Mouse (Mus musculus): ENCODE results near the gene Bcs1l. TPM values are rescaled to one million over a fixed set of nuclear protein-coding genes. Genes with fewer than 3 reads are reported as not detected.

Gene Bcs1l
- total and polyA plus RNA-seq, 3 experiments: 27.7 to 35.0 TPM; not detected in 1

DNA sequence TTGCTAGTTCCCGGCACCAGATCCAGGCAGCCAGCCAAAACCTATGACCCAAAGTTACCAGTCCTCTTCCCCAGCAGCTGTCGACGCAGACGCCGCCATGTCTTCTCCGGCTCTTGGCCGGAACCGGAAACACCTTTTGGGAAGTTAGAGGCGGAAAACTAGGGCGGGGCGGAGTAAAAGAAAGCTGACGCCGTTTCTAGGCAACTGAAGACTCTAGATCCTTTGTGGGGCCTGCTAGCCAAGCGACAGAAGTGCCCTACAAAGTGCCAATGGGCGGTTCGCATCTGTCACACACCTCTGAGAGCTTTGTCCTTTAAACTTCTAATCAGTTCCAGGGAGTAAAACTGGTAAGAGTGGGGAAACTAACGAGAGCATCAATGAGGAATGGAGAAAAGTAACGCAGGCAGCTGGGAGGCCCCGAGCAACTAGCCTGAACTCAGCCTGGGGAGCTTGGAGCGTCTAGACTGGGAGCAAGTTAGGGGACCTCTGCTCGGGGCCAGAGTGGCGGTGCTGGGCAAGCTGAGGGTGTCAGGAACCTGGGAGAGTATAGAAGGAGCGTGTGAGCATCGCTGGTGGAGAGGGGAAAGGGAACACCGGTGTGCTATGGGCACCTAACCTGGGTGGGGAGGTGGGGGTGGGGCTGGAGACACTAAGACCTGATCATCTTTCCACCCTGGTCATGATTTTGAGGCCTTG lies 13.3 kb downstream of the Bcs1l start, which contains the start of the genes Rnf25 and Stk36 (continued):
- TF ChIP-seq HCFC1 (IDR thresholded peaks at IDR 0.05; ENCODE audit: low read depth, low read length) (peak; percentile 87), E2F4 (IDR thresholded peaks at IDR 0.05; ENCODE audit: borderline replicate concordance, low read depth, low read length) (no peak), MYB (IDR thresholded peaks at IDR 0.05; ENCODE audit: low read depth, low read length) (no peak), POLR2A (IDR thresholded peaks at IDR 0.05; ENCODE audit: control insufficient read depth in 1 of 2, insufficient read depth in 1 of 2, low read depth in 1 of 2, low read length in 2 of 2, poor library complexity in 1 of 2) (peak; percentile 91 to 97; a peak in 3 of 4 replicates), NRF1 (IDR thresholded peaks at IDR 0.05; ENCODE audit: insufficient read depth, low read depth, low read length, poor library complexity, severe bottlenecking) (no peak), RCOR1 (IDR thresholded peaks at IDR 0.05; ENCODE audit: low read depth, low read length) (no peak), CHD1 (IDR thresholded peaks at IDR 0.05; ENCODE audit: low read depth, low read length) (no peak), NELFE (IDR thresholded peaks at IDR 0.05; ENCODE audit: low read depth, low read length) (peak; percentile 96), EP300 (IDR thresholded peaks at IDR 0.05; ENCODE audit: low read depth in 1 of 2, low read length in 2 of 2) (no peak), MAX (IDR thresholded peaks at IDR 0.05; ENCODE audit: low read length) (no peak), ZKSCAN1 (IDR thresholded peaks at IDR 0.05; ENCODE audit: low read depth, low read length) (no peak), TBP (IDR thresholded peaks at IDR 0.05; ENCODE audit: low read depth, low read length) (peak; percentile 78; the same call in 1 of the 2 replicates), ZC3H11A (IDR thresholded peaks at IDR 0.05; ENCODE audit: low read depth, low read length) (no peak), MAZ (IDR thresholded peaks at IDR 0.05; ENCODE audit: low read depth, low read length) (no peak), MEF2A (IDR thresholded peaks at IDR 0.05; ENCODE audit: extremely low read depth, insufficient replicate concordance, low read depth, low read length, poor library complexity, severe bottlenecking) (no peak), ETS1 (IDR thresholded peaks at IDR 0.05; ENCODE audit: low read depth, low read length) (no peak), UBTF (IDR thresholded peaks at IDR 0.05; ENCODE audit: borderline replicate concordance, insufficient read depth, low read depth, low read length) (no peak), POLR2AphosphoS2 (IDR thresholded peaks at IDR 0.05; ENCODE audit: low read length) (peak; percentile 96), SMC3 (IDR thresholded peaks at IDR 0.05; ENCODE audit: low read depth, low read length) (no peak), MAFK (IDR thresholded peaks at IDR 0.05; ENCODE audit: borderline replicate concordance, low read depth, low read length) (no peak)

DNA sequence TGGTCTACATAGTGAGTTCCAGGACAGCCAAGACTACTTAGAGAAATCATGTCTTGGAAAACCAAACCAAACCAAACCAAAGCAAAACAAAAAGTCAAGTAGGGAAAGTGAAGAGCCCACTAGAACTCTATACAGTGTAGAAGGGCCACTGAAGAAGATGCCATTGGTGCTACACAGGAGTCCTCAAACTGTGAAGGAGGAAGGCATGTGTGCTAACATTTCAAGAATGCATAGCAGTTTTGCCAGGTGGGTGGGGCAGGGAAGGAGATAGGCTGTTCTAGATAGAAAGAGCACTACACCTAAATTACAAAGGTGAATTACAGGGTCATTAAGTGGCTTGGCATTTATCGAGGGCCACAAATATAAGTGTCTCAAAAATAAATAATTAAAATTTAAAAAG lies 36.1 kb downstream of the Bcs1l start:
- Histone ChIP-seq H3K4me1 (ENCODE audit: control insufficient read depth in 1 of 2, insufficient read depth in 2 of 2, low read length in 2 of 2) (no peaks in the 10 kb centered on the region), H3K27ac (ENCODE audit: control insufficient read depth, low read depth, low read length) (no peak overlapping the region), H3K79me2 (ENCODE audit: control insufficient read depth, insufficient read depth, low read length, poor library complexity) (no peaks in the 10 kb centered on the region), H3K9ac (ENCODE audit: control insufficient read depth, low read depth, low read length, poor library complexity, severe bottlenecking) (no peak overlapping the region), H3K4me3 (ENCODE audit: control insufficient read depth in 1 of 2, insufficient read depth in 1 of 2, low read depth in 2 of 2, low read length in 2 of 2) (no peak overlapping the region), H3K36me3 (ENCODE audit: control insufficient read depth in 1 of 2, insufficient read depth in 2 of 2, low read length in 2 of 2) (no peaks in the 10 kb centered on the region), H3K9me3 (replicated peaks; ENCODE audit: insufficient read depth, low read length) (no peaks in the 10 kb centered on the region), H3K27me3 (ENCODE audit: control insufficient read depth in 1 of 2, insufficient read depth in 2 of 2, low read length in 2 of 2) (peaks cover 5% of the 10 kb centered on the region in 2 experiments; a peak in 3 of 4 replicates)
- DNase-seq (ENCODE audit: low read depth, low spot score): no peak
- TF ChIP-seq GABPA (IDR thresholded peaks at IDR 0.05; ENCODE audit: low read depth, low read length) (no peak), JUND (IDR thresholded peaks at IDR 0.05; ENCODE audit: low read depth, low read length) (no peak), ETS1 (IDR thresholded peaks at IDR 0.05; ENCODE audit: low read depth, low read length) (no peak), CTCF (IDR thresholded peaks at IDR 0.05 in 2 of 3, conservative IDR thresholded peaks at IDR 0.05 in 1 of 3; ENCODE audit: control insufficient read depth in 1 of 3, insufficient read depth in 1 of 3, low read depth in 2 of 3, low read length in 3 of 3, poor library complexity in 1 of 3, severe bottlenecking in 1 of 3) (no peak), TCF12 (IDR thresholded peaks at IDR 0.05; ENCODE audit: low read depth, low read length) (no peak), TBP (IDR thresholded peaks at IDR 0.05; ENCODE audit: low read depth, low read length) (no peak), RCOR1 (IDR thresholded peaks at IDR 0.05; ENCODE audit: low read depth, low read length) (no peak), POLR2AphosphoS2 (IDR thresholded peaks at IDR 0.05; ENCODE audit: low read length) (no peak), HCFC1 (IDR thresholded peaks at IDR 0.05; ENCODE audit: low read depth, low read length) (no peak), ZMIZ1 (IDR thresholded peaks at IDR 0.05; ENCODE audit: low read depth, low read length) (no peak), ZKSCAN1 (IDR thresholded peaks at IDR 0.05; ENCODE audit: low read depth, low read length) (no peak), MEF2A (IDR thresholded peaks at IDR 0.05; ENCODE audit: extremely low read depth, insufficient replicate concordance, low read depth, low read length, poor library complexity, severe bottlenecking) (no peak), NELFE (IDR thresholded peaks at IDR 0.05; ENCODE audit: low read depth, low read length) (no peak), UBTF (IDR thresholded peaks at IDR 0.05; ENCODE audit: borderline replicate concordance, insufficient read depth, low read depth, low read length) (no peak), POLR2AphosphoS5 (IDR thresholded peaks at IDR 0.05; ENCODE audit: borderline replicate concordance, low read depth, low read length) (no peak), RAD21 (IDR thresholded peaks at IDR 0.05; ENCODE audit: low read depth, low read length) (no peak), ELF1 (IDR thresholded peaks at IDR 0.05; ENCODE audit: low read depth, low read length) (no peak), MAX (IDR thresholded peaks at IDR 0.05; ENCODE audit: low read length) (no peak), MAZ (IDR thresholded peaks at IDR 0.05; ENCODE audit: low read depth, low read length) (no peak)

Data from MEL (cell line).